Mouse (Mus musculus) spleen, adult 18-20 months (tissue): Measurements from ENCODE around the gene Gys1.
A peak's percentile ranks its signal among the peaks of the same experiment; 100 is the strongest.

Experiments
- DNase-seq, 2 experiments: peaks; one replicate each; pipeline ENCODE4 v3.0.0; 2022; ENCODE audit warnings: mixed read lengths in 2 of 2

The Gys1 gene

DNA sequence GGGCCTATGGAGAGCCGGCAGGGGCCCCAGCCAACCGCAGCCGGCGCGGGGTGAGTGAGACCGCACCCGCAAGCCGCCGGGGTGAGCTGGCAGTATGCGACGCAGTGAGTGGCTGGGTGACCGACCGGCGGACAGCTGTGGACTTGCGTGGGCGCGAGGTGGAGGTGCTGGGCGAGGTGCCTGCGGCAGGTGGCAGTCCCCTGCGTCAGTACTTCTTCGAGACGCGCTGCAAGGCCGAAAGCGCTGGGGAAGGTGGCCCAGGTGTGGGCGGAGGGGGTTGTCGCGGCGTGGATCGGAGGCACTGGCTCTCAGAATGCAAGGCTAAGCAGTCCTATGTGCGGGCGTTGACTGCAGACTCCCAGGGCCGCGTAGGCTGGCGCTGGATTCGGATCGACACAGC, 19.0 kb upstream of the Gys1 start:
- no peak for DNase-seq

DNA sequence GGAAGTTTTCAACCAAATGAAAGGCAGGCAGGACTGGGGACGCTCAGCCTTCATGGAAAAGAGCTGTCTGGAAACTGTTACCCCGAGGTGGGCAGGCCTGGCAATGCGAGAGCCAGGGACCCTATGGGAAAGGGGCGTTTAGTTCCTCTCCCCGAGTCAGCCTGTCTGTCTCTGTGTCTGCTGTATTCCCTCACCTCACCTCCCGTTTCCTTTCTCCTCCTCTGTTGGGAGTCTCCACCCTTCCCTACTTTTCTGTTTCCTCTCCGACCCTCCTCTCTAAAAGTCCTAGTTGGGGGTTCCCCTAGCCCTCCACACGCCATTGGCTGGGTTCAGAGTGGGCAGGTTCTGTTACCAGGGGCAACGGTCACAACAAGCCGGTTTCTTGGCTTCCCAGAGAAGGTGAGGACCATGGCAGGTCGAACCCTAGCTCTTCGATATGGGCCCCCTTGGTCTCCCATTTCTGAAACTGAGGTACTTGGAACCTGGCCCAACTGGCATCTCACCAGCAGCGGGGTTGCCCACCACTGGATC, 16.6 kb upstream of the Gys1 start:
- no peak for DNase-seq

DNA sequence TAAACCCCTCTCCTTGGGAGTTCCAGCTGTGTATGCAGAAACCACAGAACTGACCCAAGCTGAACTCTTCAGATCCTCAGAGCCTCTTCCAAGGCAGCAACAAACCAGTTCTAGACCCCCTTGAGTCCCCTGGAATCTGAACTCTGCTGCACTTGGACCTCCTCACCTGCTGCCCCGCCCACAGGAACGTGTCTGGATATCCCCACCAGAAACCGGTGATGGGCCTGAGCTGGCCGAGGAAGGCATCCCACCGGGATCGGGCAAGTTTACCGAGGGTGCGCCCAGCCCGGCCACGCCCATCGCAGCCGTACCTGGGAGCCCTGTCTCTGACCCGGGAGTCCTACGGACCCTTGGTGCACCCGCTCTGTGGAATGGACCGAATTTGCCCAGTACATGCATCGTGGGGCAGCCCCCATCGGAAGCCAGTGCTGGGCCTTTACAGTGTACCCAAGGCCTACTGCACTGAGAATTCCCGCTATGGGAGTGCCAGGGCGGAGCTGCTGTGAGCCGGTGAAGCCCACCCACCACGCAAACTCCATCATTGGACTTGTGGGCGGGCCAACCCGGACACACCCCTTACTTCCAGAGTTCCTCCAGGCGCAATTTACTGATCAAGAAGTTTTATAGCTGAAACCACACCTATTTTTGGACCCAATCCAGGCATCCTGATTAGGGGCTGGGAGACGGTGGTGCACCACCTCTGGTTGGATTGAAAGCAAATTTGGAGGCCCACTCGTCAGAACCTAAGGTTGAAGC, 14.6 kb upstream of the Gys1 start:
- no peak for DNase-seq

DNA sequence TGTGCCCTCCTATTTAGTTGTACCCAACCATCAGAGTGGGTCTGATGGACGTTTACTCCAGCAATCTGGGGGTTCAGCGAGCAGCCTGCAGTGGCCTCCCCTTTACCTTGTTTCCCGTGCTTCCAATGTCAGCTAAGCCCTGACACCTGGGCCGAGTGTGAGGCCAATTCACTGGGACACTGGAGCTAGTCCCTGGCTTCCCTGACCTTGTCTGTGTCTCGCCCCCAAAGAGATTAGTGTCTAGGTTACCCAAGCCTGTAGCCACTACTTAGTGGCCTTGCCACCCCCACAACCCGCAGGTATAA, 14.1 kb upstream of the Gys1 start, which contains the start of gene Lhb:
Gene Lhb (plus strand): TSS at position 206 of the 305 bp plus-strand sequence.
- DNase-seq, result no peak

DNA sequence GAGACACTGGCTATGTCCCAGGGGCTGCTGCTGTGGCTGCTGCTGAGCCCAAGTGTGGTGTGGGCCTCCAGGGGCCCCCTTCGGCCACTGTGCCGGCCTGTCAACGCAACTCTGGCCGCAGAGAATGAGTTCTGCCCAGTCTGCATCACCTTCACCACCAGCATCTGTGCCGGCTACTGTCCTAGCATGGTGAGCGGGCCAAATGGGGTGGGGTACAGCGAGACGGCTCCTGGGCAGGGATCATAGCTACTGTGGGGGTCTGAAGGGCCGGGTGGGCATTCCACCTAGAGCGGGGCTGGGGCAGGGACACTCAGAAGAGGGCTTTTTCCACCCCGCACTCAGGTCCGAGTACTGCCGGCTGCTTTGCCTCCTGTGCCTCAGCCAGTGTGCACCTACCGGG, 13.4 kb upstream of the Gys1 start:
- no peak for DNase-seq

DNA sequence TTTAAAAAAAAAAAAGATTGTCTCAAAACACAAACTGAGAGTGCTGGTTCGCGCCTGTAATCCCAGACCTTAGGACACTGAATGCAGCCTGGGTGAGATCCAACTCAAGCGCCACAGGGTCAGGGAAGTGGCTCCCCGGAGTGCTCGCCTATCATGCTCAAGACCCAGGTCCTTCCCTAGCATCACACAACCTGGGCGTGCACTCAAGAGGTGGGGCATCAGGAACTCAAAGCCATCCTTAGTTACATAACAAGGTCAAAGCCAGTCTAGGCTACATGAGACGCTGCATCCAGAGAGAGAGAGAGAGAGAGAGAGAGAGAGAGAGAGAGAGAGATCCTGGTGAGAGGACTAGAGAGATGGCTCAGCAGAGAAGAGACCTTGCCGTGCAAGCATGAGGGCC, 8.1 kb upstream of the Gys1 start:
- no peak for DNase-seq

DNA sequence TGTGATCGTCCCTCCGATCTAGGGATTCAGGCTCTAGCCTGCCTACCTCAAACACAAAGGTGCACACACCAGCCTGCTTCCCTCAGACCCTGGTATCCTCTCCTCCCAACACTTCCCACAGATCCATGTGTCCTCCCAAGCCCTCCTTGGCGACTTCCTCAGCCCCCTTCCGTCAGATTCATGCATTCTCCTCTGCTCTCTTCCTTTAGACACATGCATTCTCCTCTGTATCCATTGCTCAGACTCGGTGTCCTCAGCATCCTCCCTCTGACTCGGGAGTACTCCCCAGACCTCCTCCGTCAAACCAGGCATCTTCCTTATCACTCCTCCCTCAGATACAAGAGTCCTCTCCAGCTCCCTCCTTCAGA, 825 bp upstream of the Gys1 start:
- DNase-seq, result no peak

DNA sequence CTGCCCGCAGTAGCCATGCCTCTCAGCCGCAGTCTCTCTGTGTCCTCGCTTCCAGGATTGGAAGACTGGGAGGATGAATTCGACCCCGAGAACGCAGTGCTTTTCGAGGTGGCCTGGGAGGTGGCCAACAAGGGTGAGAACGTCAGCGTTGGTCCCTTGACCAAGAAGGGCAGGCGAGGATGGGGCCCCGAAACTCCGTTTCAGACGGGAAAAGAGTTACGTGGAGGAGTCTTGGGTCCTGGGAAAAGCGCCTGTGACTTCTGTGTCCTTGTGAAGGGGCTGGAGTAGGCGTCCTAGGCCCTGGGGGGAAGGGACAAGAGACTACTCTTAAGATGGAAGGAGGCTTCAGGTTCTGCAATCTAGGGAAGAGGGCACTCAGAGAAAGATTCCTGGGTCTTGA, 394 bp downstream of the Gys1 start:
- no peak for DNase-seq

DNA sequence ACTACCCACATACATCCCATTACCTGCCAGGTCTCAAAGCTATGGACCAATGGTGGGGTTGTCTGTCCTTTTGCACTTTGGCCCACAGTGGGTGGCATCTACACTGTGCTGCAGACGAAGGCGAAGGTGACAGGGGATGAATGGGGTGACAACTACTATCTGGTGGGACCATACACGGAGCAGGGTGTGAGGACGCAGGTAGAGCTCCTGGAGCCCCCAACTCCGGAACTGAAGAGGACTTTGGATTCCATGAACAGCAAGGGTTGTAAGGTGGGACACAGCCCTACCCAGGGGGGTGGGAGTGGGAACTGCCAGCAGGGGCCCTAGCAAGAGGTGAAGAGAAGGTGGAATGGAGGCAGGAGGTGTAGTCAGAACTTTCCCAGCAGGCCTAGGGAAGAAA, 1.8 kb downstream of the Gys1 start:
- DNase-seq, result no peak

DNA sequence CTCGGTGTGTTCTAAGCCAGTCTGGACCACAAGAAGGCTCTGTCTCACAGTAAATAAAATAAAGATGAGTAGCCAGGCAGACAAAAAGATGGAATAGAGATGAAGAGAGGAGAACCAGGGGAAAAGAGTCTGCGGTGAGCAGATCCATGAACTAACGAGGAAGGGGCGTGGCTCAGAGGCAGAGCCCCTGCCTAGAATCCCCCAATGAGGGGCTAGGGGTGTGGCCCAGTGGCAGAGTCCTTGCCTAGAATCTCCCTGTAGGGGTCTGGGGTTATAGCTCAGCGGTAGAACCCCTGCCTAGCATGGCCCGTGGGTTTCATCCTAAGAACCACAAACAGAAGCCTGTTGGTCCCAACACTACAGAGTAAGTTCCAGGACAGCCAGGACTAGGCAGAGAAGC, 2.4 kb downstream of the Gys1 start:
- DNase-seq, result no peak

DNA sequence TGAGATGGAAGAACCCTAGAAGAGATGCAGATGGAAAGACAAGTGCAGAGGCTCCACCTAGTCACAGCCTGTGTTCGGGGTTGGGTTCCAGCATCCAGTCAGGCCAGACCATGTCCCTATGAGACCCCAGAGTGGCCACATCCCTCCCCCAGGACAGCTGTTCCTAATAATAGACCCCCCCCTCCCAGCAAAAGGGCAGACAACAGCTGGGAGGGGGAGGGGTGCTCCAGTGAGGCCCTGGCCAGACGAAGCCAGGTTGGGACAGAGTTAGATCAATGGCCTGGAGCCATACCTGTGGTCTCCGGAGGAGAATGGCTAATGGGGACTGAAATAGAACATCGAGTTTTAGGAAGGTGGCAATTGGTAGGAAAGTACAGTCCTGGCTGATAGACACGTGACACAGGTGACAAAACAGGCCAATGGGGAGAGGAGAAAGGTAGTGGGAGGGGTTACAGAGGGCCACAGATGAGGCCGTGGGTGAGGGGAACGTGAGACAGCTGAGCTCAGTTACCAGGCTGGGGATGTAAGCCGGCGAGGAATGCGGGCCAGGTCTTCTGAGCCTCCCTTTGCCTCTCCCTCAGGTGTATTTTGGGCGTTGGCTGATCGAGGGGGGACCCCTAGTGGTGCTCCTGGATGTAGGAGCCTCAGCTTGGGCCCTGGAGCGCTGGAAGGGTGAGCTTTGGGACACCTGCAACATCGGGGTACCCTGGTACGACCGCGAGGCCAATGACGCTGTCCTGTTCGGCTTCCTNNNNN, 3.1 kb downstream of the Gys1 start, which contains the start of gene Ruvbl2:
Gene Ruvbl2 (minus strand): TSS at position 576 of the 756 bp plus-strand sequence.
- no peak for DNase-seq

DNA sequence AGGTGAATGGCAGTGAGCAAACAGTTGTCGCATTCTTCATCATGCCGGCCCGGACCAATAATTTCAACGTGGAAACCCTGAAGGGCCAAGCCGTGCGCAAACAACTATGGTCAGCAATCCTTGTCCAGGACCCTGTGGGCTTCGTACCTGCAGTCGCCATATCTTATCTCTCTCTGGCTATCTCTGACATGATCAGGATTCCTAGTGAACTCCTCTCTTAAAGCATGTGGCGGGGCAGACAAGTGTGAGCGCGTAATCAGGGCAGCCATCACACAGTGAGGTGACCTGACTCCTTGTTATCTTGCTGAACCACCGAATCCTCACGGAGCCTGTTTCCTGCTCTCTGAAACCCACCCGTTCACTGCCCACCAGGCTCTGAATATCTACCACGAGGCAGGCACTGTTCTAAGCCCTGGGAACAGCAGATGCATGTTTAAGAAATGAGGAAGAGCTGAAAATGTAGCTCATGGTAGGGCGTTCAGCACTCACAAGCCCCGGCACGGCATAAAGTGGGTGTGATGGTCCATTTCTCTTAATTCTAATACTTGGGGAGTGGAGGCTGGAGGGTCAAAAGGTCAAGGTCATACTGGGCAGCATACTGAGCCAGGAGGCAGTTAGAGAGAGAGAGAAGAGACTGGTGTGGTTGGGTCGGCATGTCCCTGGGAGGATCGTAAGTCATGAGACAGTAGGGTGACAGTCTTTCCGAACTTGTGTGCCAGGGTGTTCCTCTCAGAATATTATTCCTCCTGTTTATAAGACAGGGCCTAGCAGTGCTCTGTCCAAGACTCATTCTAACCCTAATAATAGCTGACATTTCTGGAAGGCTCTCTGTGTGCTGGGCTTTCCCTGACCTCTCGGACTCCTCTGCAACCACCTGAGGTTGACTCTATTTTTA, 9.1 kb downstream of the Gys1 start:
- no peak for DNase-seq

DNA sequence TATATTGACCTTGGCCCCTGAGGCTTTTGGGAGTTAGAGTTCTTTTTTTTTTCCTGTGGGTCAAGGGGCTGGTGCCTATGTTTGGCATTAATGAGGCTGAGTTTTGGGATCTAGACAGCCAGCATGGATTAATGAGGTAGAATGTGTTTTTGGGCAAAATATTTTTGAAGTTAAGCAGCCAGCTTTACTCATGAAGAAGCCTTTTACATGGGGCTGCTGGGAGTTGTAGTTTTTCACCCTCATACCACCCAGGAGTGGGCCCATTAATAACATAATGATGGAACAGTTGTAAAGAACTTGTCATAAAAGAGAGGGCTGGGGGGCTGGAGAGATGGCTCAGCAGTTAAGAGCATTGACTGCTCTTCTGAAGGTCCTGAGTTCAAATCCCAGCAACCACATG, 11.9 kb downstream of the Gys1 start:
- DNase-seq, result no peak

DNA sequence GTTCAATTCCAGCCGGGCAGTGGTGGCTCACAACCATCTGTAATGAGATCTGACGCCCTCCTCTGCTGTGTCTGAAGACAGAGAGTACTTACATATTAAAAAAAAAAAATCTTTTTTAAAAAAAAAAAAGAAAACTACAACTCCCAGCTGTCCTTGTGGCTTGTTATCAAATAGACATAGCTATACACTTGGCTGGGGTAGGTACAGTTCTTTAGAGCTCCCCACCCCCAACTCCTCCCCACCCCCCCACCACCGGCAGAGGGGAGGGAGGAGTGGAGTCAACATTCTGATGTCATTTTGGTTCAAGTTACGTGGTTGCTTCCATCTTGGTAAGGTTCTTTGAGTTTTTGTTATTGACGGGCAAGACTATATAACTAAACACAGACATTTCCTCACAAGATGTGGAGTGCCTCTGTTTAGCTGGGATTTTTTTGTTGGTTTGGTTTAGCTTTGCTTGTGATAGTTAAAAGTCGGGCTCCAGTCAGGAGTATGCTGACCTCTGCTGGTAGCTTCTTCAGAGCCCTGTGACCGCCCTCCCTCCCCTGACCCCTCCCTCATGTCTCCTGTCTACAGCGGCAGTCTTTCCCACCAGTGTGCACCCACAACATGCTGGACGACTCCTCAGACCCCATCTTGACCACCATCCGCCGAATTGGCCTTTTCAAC, 12.8 kb downstream of the Gys1 start:
- no peak for DNase-seq

DNA sequence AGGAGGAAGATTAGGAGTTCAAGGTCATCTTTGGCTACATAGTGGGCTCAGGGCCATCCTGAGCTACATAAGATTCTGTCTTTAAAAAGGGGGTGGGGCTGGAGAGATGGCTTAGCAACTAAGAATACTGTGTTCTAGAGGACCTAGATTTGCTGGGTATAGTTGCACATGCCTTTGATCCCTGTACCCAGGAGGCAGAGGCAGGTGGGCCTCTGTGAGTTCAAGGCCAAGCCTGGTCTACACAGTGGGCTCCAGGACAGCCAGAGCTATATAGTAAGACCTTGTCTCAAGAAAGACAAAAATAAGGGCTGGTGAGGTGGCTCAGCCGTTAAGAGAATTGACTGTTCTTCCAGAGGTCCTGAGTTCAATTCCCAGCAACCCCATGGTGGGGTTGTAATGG, 15.3 kb downstream of the Gys1 start:
- DNase-seq, result no peak

DNA sequence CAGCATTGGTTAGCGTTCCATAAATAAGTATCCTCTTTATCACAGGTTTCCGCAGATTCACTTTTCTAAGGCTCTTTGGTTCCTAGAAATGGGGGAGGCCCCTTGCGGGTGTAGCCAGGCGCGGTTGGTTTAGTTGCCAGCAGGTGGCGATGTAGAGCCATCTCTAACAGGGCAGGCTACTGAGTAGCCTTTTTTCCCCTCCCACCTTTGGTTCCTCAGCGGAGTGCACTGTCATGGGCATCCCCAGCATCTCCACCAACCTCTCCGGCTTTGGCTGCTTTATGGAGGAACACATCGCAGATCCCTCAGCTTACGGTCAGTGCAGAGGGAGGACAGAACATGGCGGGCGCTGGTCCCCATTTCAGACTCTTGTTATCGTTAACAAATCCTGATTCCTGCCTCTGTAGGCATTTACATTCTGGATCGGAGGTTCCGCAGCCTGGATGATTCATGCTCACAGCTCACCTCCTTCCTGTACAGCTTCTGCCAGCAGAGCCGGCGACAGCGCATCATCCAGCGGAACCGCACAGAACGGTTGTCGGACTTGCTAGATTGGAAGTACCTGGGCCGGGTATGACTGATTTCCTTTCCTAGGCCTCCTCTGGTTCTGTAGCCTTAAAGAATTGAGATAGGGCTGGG, 16.8 kb downstream of the Gys1 start:
- peak; percentile 66 to 84 for DNase-seq

DNA sequence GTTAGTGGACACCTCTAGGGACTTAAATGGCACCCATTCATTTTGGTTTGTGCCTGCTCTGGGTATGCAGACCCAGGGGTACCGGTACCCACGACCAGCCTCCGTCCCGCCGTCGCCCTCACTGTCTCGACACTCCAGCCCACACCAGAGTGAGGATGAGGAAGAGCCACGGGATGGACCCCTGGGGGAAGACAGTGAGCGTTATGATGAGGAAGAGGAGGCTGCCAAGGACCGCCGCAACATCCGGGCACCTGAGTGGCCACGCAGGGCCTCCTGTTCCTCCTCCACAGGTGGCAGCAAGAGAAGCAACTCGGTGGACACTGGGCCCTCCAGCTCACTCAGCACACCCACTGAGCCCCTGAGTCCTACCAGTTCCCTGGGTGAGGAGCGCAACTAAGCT, 20.3 kb downstream of the Gys1 start:
- DNase-seq, result no peak

DNA sequence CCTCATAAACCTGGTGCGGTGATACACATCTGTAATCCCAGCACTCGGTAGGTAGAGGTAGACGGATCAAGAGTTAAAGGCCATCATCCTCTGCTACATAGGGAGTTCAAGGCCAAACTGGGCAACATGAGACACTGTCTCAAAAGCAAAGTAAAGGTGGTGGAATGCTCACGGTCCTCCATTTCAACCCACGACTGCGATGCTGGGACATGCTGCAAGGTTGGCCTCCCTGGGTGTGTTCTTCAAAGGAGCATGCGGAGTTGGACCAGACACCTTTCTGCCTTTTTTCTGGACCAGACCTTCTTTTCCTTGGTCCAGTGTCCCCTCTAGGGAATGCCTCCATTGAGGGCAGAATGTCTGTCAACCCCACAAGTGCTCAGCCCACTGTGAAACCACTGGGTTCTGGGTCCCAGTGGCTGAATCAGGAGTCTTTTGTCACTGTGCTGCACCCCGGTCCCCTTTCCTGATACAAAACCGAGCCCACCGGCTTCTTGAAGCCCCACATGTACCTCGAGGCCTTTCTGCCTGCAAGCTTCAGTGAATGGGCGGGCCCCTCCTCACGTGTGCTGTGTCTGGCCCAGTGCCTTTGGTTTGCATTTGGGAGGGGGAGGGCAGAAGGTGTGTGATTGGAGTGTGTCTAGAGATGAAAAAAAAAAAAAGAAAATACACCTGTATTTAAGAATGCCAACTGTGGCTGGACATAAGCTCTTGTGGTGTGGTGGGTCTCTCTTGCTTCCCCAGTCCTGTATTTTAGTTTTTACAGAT, 21.5 kb downstream of the Gys1 start:
- no peak for DNase-seq

DNA sequence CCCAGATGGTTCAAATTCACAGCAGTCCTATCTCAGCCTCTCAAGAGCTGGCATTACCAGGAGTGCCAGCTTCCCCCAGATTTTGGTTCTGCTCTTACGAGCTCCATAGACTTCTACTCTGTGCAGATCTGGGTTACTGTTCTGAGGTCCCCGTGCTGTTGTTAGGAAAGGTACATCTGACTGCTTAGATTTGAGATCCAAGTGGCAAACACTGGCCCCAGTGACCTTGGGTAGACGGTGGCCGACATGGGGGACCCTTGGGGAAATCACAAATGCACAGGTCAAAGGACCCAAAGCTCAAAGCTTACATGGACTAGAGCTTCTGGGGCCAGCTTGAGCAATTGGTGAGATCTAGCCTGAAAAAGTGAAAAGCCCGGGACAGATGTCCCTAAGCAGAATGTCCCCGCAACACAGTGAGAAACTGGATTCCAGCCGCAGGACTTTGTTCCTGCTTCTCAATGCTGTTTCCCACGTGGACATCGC, 22.1 kb downstream of the Gys1 start:
- DNase-seq, result no peak

DNA sequence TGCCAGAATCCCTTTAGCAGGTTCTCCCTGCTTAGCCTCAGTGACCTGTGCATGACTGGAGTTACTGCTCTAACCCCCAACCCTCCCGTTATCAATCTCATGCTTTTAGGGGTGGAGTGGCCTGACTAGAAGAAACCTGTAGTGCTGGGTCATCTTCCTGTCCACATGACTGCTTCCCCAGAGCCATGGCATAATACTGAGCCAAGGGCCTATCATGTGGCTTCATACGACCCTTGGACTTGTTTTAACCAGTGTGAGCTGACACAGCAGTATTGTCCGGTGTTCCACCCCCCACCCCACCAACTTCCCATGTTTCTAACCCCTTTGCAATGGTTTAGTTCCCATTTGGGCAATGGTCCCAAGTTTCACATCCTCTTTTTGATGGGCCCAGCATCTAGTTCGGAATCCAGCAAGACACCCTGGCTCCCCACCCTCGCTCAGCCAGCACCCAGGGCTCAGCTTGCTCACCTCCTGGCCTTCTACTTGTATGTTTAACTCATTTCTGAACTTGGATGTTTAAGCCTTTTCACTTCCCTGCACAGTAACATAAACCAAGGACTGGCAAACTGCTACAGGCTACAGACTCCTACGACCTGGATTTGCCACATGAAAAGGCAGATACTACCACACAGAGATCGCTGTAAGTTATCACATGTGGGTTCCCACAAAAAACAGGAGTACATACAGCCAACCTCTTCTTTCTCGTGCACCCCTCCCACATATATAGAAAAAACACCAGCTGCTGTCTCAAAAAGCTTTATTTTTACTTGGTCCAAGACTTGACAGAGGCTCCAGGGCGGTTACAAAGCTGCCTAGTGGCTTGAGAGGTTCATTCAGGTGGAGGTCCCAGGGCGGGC, 22.8 kb downstream of the Gys1 start:
- peak in 1 of 2 experiments; percentile 29 for DNase-seq
